Mouse (Mus musculus) E14TG2a.4 (cell line): ENCODE results near the gene Tctn1.

Source experiments
- CTCF ChIP-seq: conservative IDR thresholded peaks from 2 replicates; pipeline ENCODE4 v1.5.1; 2014; ENCODE audit warnings: low read length
- NANOG ChIP-seq: IDR thresholded peaks from 2 replicates; pipeline ENCODE4 v1.6.1; 2014; ENCODE audit warnings: borderline replicate concordance, low read length, mixed read lengths

GRCm38 (mm10) chr5:122311692-122312091 is 47.4 kb upstream of the Tctn1 start:
- TF ChIP-seq CTCF (no peak), NANOG (no peak)
